Mouse (Mus musculus) intestine, embryonic 15.5 days (tissue): ENCODE data around the gene Hist1h2ak. TPM values are rescaled to one million over a fixed set of nuclear protein-coding genes. Genes with fewer than 3 reads are reported as not detected.
A peak's percentile ranks its signal among the peaks of the same experiment; 100 is the strongest.
"Not testable (repeated sequence)": the region's sequence is repeated elsewhere in the genome, so short reads cannot be mapped to it uniquely, and the experiment has no call there.

Experiments used
- ATAC-seq: fragments of 200-750 bp; cut with Nextera tagmentation; 2 replicates; pipeline ENCODE4 v1.8.0; 2017; ENCODE audit warnings: moderate TSS enrichment, moderate library complexity
- H3K27ac ChIP-seq: fragments of 300-500 bp; sonication (generic); 2 replicates; pipeline ENCODE4 v1.5.1; 2015; ENCODE audit warnings: mild to moderate bottlenecking, inconsistent platforms
- H3K27me3 ChIP-seq: fragments of 300-500 bp; sonication (generic); replicated peaks from 2 replicates; pipeline ENCODE4 v1.6.1; 2015; ENCODE audit warnings: inconsistent platforms
- H3K36me3 ChIP-seq: fragments of 300-500 bp; sonication (generic); 2 replicates; pipeline ENCODE4 v1.6.1; 2015; ENCODE audit warnings: inconsistent platforms
- H3K4me1 ChIP-seq: fragments of 300-500 bp; sonication (generic); replicated peaks from 2 replicates; pipeline ENCODE4 v1.6.1; 2015; ENCODE audit warnings: inconsistent platforms
- H3K4me2 ChIP-seq: fragments of 300-500 bp; sonication (generic); replicated peaks from 2 replicates; pipeline ENCODE4 v1.6.1; 2015; ENCODE audit warnings: mild to moderate bottlenecking, inconsistent platforms
- H3K4me3 ChIP-seq: fragments of 300-500 bp; sonication (generic); replicated peaks from 2 replicates; pipeline ENCODE4 v1.5.1; 2015; ENCODE audit warnings: inconsistent platforms
- H3K9ac ChIP-seq: fragments of 300-500 bp; sonication (generic); 2 replicates; pipeline ENCODE4 v1.6.1; 2015; ENCODE audit warnings: inconsistent platforms
- H3K9me3 ChIP-seq: fragments of 300-500 bp; sonication (generic); 2 replicates; pipeline ENCODE4 v1.6.1; 2016; ENCODE audit warnings: inconsistent platforms
- WGBS: fragments of 180-500 bp; shearing (Covaris S2); methylation state at CpG from one replicate; pipeline ENCODE4 v1.1.7; 2015; 5-methylcytosine and 5-hydroxymethylcytosine counted together
- polyA plus RNA-seq: library from polyadenylated mRNA; unstranded; fragments of >200 nt; fragmentation: Nextera tagmentation; extraction: Ambion mirVana; gene quantifications from 2 replicates; pipeline ENCODE4 v1.2.1, GENCODE M21; 2015

The Hist1h2ak gene
- polyA plus RNA-seq, 1 experiment from 2014 or later, result 22.4 TPM

- Histone ChIP-seq H3K4me3 (no peak overlapping the region), H3K4me1 (no peaks in the 10 kb centered on the region; the same call in 1 of the 2 replicates), H3K27me3 (no peaks in the 10 kb centered on the region), H3K9ac (no peak overlapping the region), H3K36me3 (no peaks in the 10 kb centered on the region), H3K27ac (no peak overlapping the region), H3K9me3 (no peaks in the 10 kb centered on the region), H3K4me2 (no peak overlapping the region)
- 30% methylated on average over 11 of the region's 11 CpGs for WGBS
- peak; percentile 69 for ATAC-seq
Measured at GRCm38 (mm10) chr13:21727948-21728572, 25.6 kb downstream of the Hist1h2ak start.

- no peaks in the 10 kb centered on the region for H3K27me3 ChIP-seq
- no peaks in the 10 kb centered on the region for H3K9me3 ChIP-seq
- 38% methylated on average over 5 of the region's 5 CpGs for WGBS
- peaks cover 7% of the 10 kb centered on the region for H3K4me1 ChIP-seq
- peak overlapping the region; percentile 60; the same call in 1 of the 2 replicates for H3K4me2 ChIP-seq
- no peaks in the 10 kb centered on the region for H3K36me3 ChIP-seq
- H3K4me3 ChIP-seq, result no peak overlapping the region
- no peak for ATAC-seq
- H3K9ac ChIP-seq, result no peak overlapping the region
- no peak overlapping the region; the same call in 1 of the 2 replicates for H3K27ac ChIP-seq
Measured at GRCm38 (mm10) chr13:21722993-21723836, 30.4 kb downstream of the Hist1h2ak start.

GRCm38 (mm10) chr13:21722373-21722925 is 31.2 kb downstream of the Hist1h2ak start:
- 3% methylated on average over 11 of the region's 11 CpGs for WGBS
- Histone ChIP-seq H3K27ac (peak overlapping the region; percentile 87), H3K36me3 (no peaks in the 10 kb centered on the region), H3K4me1 (peaks cover 8% of the 10 kb centered on the region), H3K4me3 (peak overlapping the region; percentile 29), H3K27me3 (no peaks in the 10 kb centered on the region), H3K9ac (peak overlapping the region; percentile 41), H3K4me2 (peak overlapping the region; percentile 60), H3K9me3 (no peaks in the 10 kb centered on the region)
- peak; percentile 17 for ATAC-seq

GRCm38 (mm10) chr13:21721757-21722372 is 31.8 kb downstream of the Hist1h2ak start, which contains the start of gene Hist1h2bm:
TSS of gene Hist1h2bm (plus strand) at chr13:21722044.
- ATAC-seq, result peak; percentile 96
- not testable (repeated sequence) for H3K4me1 ChIP-seq, H3K36me3 ChIP-seq, H3K9me3 ChIP-seq, H3K27me3 ChIP-seq
- Histone ChIP-seq H3K9ac (peak within 1 kb of the TSS; percentile 41), H3K4me3 (peak within 1 kb of the TSS; percentile 37), H3K4me2 (peak within 1 kb of the TSS; percentile 61), H3K27ac (peak within 1 kb of the TSS; percentile 87)
- under 1% methylated on average over 37 of the region's 37 CpGs for WGBS

- 2% methylated on average over 27 of the region's 44 CpGs for WGBS
- Histone ChIP-seq H3K27ac (peak overlapping the region; percentile 82), H3K4me2 (peak overlapping the region; percentile 61), H3K9ac (peak overlapping the region; percentile 30; the same call in 1 of the 2 replicates), H3K4me3 (peak overlapping the region; percentile 37)
- ATAC-seq, result peak; percentile 29
- not testable (repeated sequence) for H3K36me3 ChIP-seq, H3K27me3 ChIP-seq, H3K4me1 ChIP-seq, H3K9me3 ChIP-seq
Measured at GRCm38 (mm10) chr13:21721107-21721756, 32.4 kb downstream of the Hist1h2ak start.

GRCm38 (mm10) chr13:21718381-21719080 is 35.1 kb downstream of the Hist1h2ak start:
- Histone ChIP-seq H3K4me3 (peak overlapping the region; percentile 39), H3K27ac (peak overlapping the region; percentile 75), H3K4me1 (peaks cover 16% of the 10 kb centered on the region), H3K9me3 (no peaks in the 10 kb centered on the region), H3K36me3 (no peaks in the 10 kb centered on the region), H3K27me3 (no peaks in the 10 kb centered on the region), H3K4me2 (peak overlapping the region; percentile 65), H3K9ac (peak overlapping the region; percentile 52)
- ATAC-seq, result no peak
- WGBS, result 57% methylated on average over 4 of the region's 4 CpGs

GRCm38 (mm10) chr13:21717397-21718357 is 36.0 kb downstream of the Hist1h2ak start, which contains the start of gene Hist1h3h:
TSS of gene Hist1h3h (plus strand) at chr13:21717659.
- Histone ChIP-seq H3K27ac (peak within 1 kb of the TSS; percentile 93), H3K9ac (peak within 1 kb of the TSS; percentile 54), H3K4me2 (peak within 1 kb of the TSS; percentile 74), H3K4me1 (peaks cover 16% of the 10 kb centered on the region), H3K4me3 (peak within 1 kb of the TSS; percentile 39)
- H3K27me3 ChIP-seq, H3K36me3 ChIP-seq, H3K9me3 ChIP-seq: not testable (repeated sequence)
- peak; percentile 52 for ATAC-seq
- WGBS, result under 1% methylated on average over 33 of the region's 56 CpGs

GRCm38 (mm10) chr13:21716540-21717391 is 36.9 kb downstream of the Hist1h2ak start:
- peak overlapping the region; percentile 93 for H3K27ac ChIP-seq
- H3K9ac ChIP-seq, result peak overlapping the region; percentile 54
- not testable (repeated sequence) for H3K9me3 ChIP-seq, H3K36me3 ChIP-seq, H3K27me3 ChIP-seq
- WGBS, result under 1% methylated on average over 19 of the region's 38 CpGs
- peak overlapping the region; percentile 74 for H3K4me2 ChIP-seq
- ATAC-seq, result 0 out of 2 replicates have a peak, but pooled peaks have one; percentile 3
- H3K4me1 ChIP-seq, result peaks cover 16% of the 10 kb centered on the region
- H3K4me3 ChIP-seq, result peak overlapping the region; percentile 39

- peak within 1 kb of the TSS; percentile 39 for H3K4me3 ChIP-seq
Measured at GRCm38 (mm10) chr13:21715864-21716539, 37.6 kb downstream of the Hist1h2ak start, which contains the start of the genes Hist1h2bl and Hist1h2ai. TSS of gene Hist1h2bl (minus strand) at chr13:21716143. TSS of gene Hist1h2ai (plus strand) at chr13:21716422.

More at GRCm38 (mm10) chr13:21715864-21716539, 37.6 kb downstream of the Hist1h2ak start, which contains the start of the genes Hist1h2bl and Hist1h2ai:
- ATAC-seq, result peak; percentile 94
- Histone ChIP-seq H3K27ac (peak within 1 kb of the TSS; percentile 93), H3K4me2 (peak within 1 kb of the TSS; percentile 74), H3K9ac (peak within 1 kb of the TSS; percentile 54), H3K4me1 (peaks cover 16% of the 10 kb centered on the region)
- not testable (repeated sequence) for H3K27me3 ChIP-seq, H3K9me3 ChIP-seq, H3K36me3 ChIP-seq
- WGBS, result under 1% methylated on average over 36 of the region's 50 CpGs
